Mouse (Mus musculus) embryonic facial prominence, embryonic 11.5 days (tissue): ENCODE measurements around the gene Oprd1. TPM values are rescaled to one million over a fixed set of nuclear protein-coding genes. Genes with fewer than 3 reads are reported as not detected.

Experiments used
- ATAC-seq: fragments of 200-750 bp; cut with Nextera tagmentation; replicated peaks from 2 replicates; pipeline ENCODE4 v1.8.0; 2017; ENCODE audit warnings: low read depth; ENCODE audit not compliant: insufficient number of reproducible peaks, low FRiP score, low TSS enrichment
- DNase-seq: peaks from one replicate; pipeline ENCODE4 v3.0.0-alpha.2; 2015; ENCODE audit warnings: low spot score
- H3K27ac ChIP-seq: fragments of 300-500 bp; sonication (generic); replicated peaks from 2 replicates; pipeline ENCODE4 v1.5.1; 2014; ENCODE audit warnings: mild to moderate bottlenecking, low read depth, low read length, control low read depth
- H3K27me3 ChIP-seq: fragments of 300-500 bp; sonication (generic); 2 replicates; pipeline ENCODE4 v1.6.1; 2014; ENCODE audit warnings: mild to moderate bottlenecking, low read length, moderate library complexity, mixed read lengths; ENCODE audit not compliant: control insufficient read depth, insufficient read depth
- H3K36me3 ChIP-seq: fragments of 300-500 bp; sonication (generic); replicated peaks from 2 replicates; pipeline ENCODE4 v1.6.1; 2014; ENCODE audit warnings: low read depth, mild to moderate bottlenecking, low read length, moderate library complexity, mixed read lengths; ENCODE audit not compliant: control insufficient read depth, insufficient read depth
- H3K4me1 ChIP-seq: fragments of 300-500 bp; sonication (generic); 2 replicates; pipeline ENCODE4 v1.6.1; 2014; ENCODE audit warnings: low read length, mixed read lengths; ENCODE audit not compliant: control insufficient read depth, insufficient read depth
- H3K4me2 ChIP-seq: fragments of 300-500 bp; sonication (generic); 2 replicates; pipeline ENCODE4 v1.6.1; 2014; ENCODE audit warnings: low read depth, mild to moderate bottlenecking, control low read depth, low read length, moderate library complexity
- H3K4me3 ChIP-seq: fragments of 300-500 bp; sonication (generic); 2 replicates; pipeline ENCODE4 v1.5.1; 2014; ENCODE audit warnings: low read depth, low read length, control low read depth
- H3K9ac ChIP-seq: fragments of 300-500 bp; sonication (generic); replicated peaks from 2 replicates; pipeline ENCODE4 v1.6.1; 2014; ENCODE audit warnings: mild to moderate bottlenecking, control low read depth, low read length
- H3K9me3 ChIP-seq: fragments of 300-500 bp; sonication (generic); replicated peaks from 2 replicates; pipeline ENCODE4 v1.6.1; 2016; ENCODE audit warnings: mild to moderate bottlenecking, low read length, inconsistent platforms, mixed read lengths; ENCODE audit not compliant: control insufficient read depth
- WGBS: fragments of 180-500 bp; shearing (Covaris S2); extraction: QIAGEN DNeasy Blood & Tissue Kit; methylation state at CpG from one replicate; pipeline ENCODE4 v1.1.7; 2014; 5-methylcytosine and 5-hydroxymethylcytosine counted together
- polyA plus RNA-seq: library from polyadenylated mRNA; unstranded; fragments of >200 nt; fragmentation: Nextera tagmentation; extraction: Ambion mirVana; gene quantifications from 2 replicates; pipeline ENCODE4 v1.2.1, GENCODE M21; 2014

Oprd1 gene
- polyA plus RNA-seq, 1 experiment from 2014 or later = 0.18 TPM

GRCm38 (mm10) chr4:132062289-132062688, 82.0 kb downstream of the Oprd1 start:
- DNase-seq (no peak), ATAC-seq (no peak)
- no peak overlapping the region for H3K4me2 ChIP-seq
- H3K4me1 ChIP-seq = no peaks in the 10 kb centered on the region
- no peaks in the 10 kb centered on the region for H3K27me3 ChIP-seq
- H3K9ac ChIP-seq = no peak overlapping the region
- H3K9me3 ChIP-seq = no peaks in the 10 kb centered on the region
- H3K36me3 ChIP-seq = no peaks in the 10 kb centered on the region
- WGBS = 54% methylated on average over 8 of the region's 8 CpGs
- H3K27ac ChIP-seq = no peak overlapping the region
- no peak overlapping the region for H3K4me3 ChIP-seq

Other genes with a start within 250 kb of the Oprd1 start
- 3.0 and 4.4 TPM in 2 replicates for gene Tmem200b, start 222.7 kb downstream of the Oprd1 start, polyA plus RNA-seq
- gene Gm10300, start 69.8 kb downstream of the Oprd1 start, polyA plus RNA-seq = not detected in 2 replicates
- gene Epb41, start 69.2 kb downstream of the Oprd1 start, polyA plus RNA-seq = 139 and 141 TPM in 2 replicates
- gene Ythdf2, start 67.8 kb upstream of the Oprd1 start, polyA plus RNA-seq = 159 and 173 TPM in 2 replicates
- gene Gmeb1, start 117.1 kb upstream of the Oprd1 start, polyA plus RNA-seq = 34.9 and 35.4 TPM in 2 replicates
- gene Taf12, start 129.9 kb upstream of the Oprd1 start, polyA plus RNA-seq = 60.5 and 64.6 TPM in 2 replicates
- gene Rab42, start 158.9 kb upstream of the Oprd1 start, polyA plus RNA-seq = 0.67 and 2.2 TPM in 2 replicates
- 76.6 and 79.7 TPM in 2 replicates for gene Trnau1ap, start 185.1 kb upstream of the Oprd1 start, polyA plus RNA-seq
- 60.6 and 61.5 TPM in 2 replicates for gene Rcc1, start 209.1 kb upstream of the Oprd1 start, polyA plus RNA-seq